Mouse (Mus musculus) neural tube, embryonic 11.5 days (tissue): ENCODE data around the gene Nfam1. TPM values are rescaled to one million over a fixed set of nuclear protein-coding genes. Genes with fewer than 3 reads are reported as not detected.
"Not testable (repeated sequence)": the region's sequence is repeated elsewhere in the genome, so short reads cannot be mapped to it uniquely, and the experiment has no call there.

ENCODE experiments used
- ATAC-seq: fragments of 200-750 bp; cut with Nextera tagmentation; 2 replicates; pipeline ENCODE4 v1.8.0; 2017; ENCODE audit warnings: moderate number of reproducible peaks, mild to moderate bottlenecking, moderate TSS enrichment, moderate library complexity; ENCODE audit not compliant: insufficient read depth, low FRiP score, low TSS enrichment
- DNase-seq: peaks from one replicate; pipeline ENCODE4 v3.0.0-alpha.2; 2015; ENCODE audit warnings: low spot score
- H3K27ac ChIP-seq: fragments of 300-500 bp; sonication (generic); 2 replicates; pipeline ENCODE4 v1.5.1; 2014; ENCODE audit warnings: low read depth, mild to moderate bottlenecking, low read length
- H3K27me3 ChIP-seq: fragments of 300-500 bp; sonication (generic); 2 replicates; pipeline ENCODE4 v1.6.1; 2014; ENCODE audit warnings: mild to moderate bottlenecking, low read length, mixed read lengths; ENCODE audit not compliant: control insufficient read depth, insufficient read depth
- H3K36me3 ChIP-seq: fragments of 300-500 bp; sonication (generic); 2 replicates; pipeline ENCODE4 v1.6.1; 2014; ENCODE audit warnings: mild to moderate bottlenecking, low read length, moderate library complexity, mixed read lengths; ENCODE audit not compliant: control insufficient read depth, insufficient read depth
- H3K4me1 ChIP-seq: fragments of 300-500 bp; sonication (generic); 2 replicates; pipeline ENCODE4 v1.6.1; 2014; ENCODE audit warnings: low read length, mixed read lengths; ENCODE audit not compliant: control insufficient read depth, insufficient read depth
- H3K4me2 ChIP-seq: fragments of 300-500 bp; sonication (generic); 2 replicates; pipeline ENCODE4 v1.6.1; 2014; ENCODE audit warnings: low read depth, mild to moderate bottlenecking, moderate library complexity
- H3K4me3 ChIP-seq: fragments of 300-500 bp; sonication (generic); 2 replicates; pipeline ENCODE4 v1.5.1; 2014; ENCODE audit warnings: low read depth, low read length
- H3K9ac ChIP-seq: fragments of 300-500 bp; sonication (generic); 2 replicates; pipeline ENCODE4 v1.6.1; 2014; ENCODE audit warnings: mild to moderate bottlenecking, low read length
- H3K9me3 ChIP-seq: fragments of 300-500 bp; sonication (generic); 2 replicates; pipeline ENCODE4 v1.6.1; 2016; ENCODE audit warnings: low read length; ENCODE audit not compliant: control insufficient read depth
- WGBS: fragments of 180-500 bp; shearing (Covaris S2); extraction: QIAGEN DNeasy Blood & Tissue Kit; methylation state at CpG from one replicate; pipeline ENCODE4 v1.1.7; 2014; 5-methylcytosine and 5-hydroxymethylcytosine counted together
- polyA plus RNA-seq: library from polyadenylated mRNA; unstranded; fragments of >200 nt; fragmentation: Nextera tagmentation; extraction: Ambion mirVana; gene quantifications from 2 replicates; pipeline ENCODE4 v1.2.1, GENCODE M21; 2014

Nfam1 gene
- polyA plus RNA-seq, 1 experiment from 2014 or later = 3.0 TPM

DNA sequence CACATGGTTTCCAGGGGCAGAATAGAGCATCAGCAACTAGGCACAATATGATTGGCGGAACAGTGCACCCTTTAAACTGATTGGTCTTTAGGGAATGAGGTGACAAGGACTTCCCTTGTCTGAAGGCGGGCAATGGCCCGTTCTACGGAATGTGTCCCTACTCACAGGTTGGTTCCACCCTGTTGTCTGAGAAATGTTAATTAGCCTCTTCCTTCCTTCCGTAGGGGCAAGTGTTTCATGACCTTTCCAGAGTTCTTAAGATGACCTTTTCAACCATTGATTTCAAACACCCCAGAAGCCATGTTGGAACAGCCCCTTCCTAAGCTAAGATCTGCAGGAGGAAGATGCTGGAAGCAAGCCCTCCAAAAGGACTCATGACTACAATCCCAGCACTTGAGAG is 12.5 kb upstream of the Nfam1 start:
- H3K36me3 ChIP-seq, H3K4me1 ChIP-seq, H3K27ac ChIP-seq, H3K4me2 ChIP-seq, H3K27me3 ChIP-seq, H3K4me3 ChIP-seq, H3K9me3 ChIP-seq, ATAC-seq, H3K9ac ChIP-seq, DNase-seq: not testable (repeated sequence)
- 89% methylated on average over 5 of the region's 5 CpGs for WGBS

DNA sequence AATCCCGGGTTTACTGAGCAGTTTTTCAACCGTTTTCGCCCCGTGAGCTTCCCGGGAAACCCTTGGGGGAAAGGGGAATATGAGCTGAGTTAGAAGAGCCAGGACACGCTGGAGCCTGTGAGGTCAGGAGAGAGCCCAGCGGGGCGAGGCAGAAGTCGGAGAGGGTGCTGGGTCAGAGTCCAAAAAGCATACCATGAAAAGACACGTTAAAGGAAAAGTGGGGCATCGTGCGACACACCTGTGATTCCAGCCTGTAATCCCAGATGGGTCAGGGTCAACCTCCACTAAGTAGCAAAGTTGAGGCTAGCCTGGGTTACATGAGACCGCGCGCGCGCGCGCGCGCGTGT is 10.2 kb upstream of the Nfam1 start:
- Histone ChIP-seq H3K4me3 (no peak overlapping the region), H3K9me3 (no peaks in the 10 kb centered on the region), H3K4me1 (peaks cover 6% of the 10 kb centered on the region), H3K27me3 (0 out of 2 replicates have a peak, but pooled peaks cover 2% of the 10 kb centered on the region), H3K9ac (no peak overlapping the region), H3K36me3 (no peaks in the 10 kb centered on the region), H3K4me2 (no peak overlapping the region), H3K27ac (no peak overlapping the region)
- WGBS = 71% methylated on average over 22 of the region's 22 CpGs
- DNase-seq (no peak), ATAC-seq (no peak)

DNA sequence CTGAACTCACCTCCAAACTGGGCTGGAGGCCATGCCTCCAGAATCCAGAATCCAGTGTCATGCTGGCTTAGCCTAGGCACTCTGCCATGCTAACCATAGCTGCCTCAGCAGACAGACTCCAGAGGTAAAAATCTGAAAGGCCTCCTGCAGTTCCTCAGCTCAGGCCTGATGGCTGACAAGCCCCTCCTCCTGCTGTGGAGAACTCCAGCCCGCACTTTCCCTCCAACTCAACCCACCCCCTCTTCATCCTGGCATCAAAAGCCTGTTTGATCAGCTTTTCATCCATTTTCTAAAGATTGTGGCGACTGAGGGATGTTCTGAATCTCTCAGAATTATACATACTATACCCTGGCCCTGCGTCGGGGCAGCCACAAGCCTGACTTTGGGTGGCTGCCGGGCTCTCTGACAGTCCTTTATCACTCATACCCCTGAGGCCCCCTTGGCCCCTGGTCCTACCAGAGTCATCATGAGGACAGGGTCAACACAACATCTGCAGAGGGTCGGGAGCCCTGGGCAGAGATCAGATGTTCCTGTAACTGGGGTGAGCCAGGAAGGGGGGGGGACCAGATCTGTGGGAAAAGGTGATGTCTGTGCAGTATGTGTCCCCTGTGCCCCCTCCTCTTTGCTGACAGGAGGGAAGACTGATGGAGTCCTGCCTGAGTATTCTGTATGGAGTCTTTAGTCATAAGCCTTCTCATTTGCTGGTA is 9.7 kb upstream of the Nfam1 start:
- Histone ChIP-seq H3K9ac (no peak overlapping the region), H3K27ac (no peak overlapping the region), H3K36me3 (no peaks in the 10 kb centered on the region), H3K4me3 (no peak overlapping the region), H3K4me2 (no peak overlapping the region), H3K4me1 (peaks cover 6% of the 10 kb centered on the region), H3K9me3 (no peaks in the 10 kb centered on the region), H3K27me3 (0 out of 2 replicates have a peak, but pooled peaks cover 2% of the 10 kb centered on the region)
- ATAC-seq (no peak), DNase-seq (peak; percentile 48)
- 10% methylated on average over 6 of the region's 6 CpGs for WGBS

DNA sequence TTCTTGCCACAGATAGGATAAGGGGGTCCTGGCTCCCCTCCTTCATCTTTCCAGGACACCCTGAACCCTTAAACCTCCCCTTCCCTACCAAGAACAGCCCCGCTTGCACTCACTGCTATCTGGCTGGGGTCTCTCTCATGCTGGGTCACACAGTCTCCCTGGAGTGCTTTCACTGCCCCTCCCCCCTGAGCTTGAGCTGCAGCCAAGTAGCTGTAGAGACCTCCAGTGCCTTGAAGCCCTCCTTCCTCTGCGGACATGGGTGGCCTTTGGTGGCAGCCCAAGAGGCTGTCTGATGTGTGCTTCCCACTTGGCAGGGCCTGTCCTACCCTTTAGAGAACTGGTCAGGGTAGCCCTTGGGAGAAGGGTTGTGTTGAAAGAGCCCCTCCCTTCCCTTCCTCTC is 7.0 kb upstream of the Nfam1 start:
- H3K4me1 ChIP-seq = peaks cover 6% of the 10 kb centered on the region
- ATAC-seq (no peak), DNase-seq (no peak)
- no peak overlapping the region for H3K27ac ChIP-seq
- H3K36me3 ChIP-seq = no peaks in the 10 kb centered on the region
- 50% methylated on average over 2 of the region's 2 CpGs for WGBS
- H3K9me3 ChIP-seq = no peaks in the 10 kb centered on the region
- H3K4me3 ChIP-seq = no peak overlapping the region
- no peak overlapping the region for H3K4me2 ChIP-seq
- 0 out of 2 replicates have a peak, but pooled peaks cover 2% of the 10 kb centered on the region for H3K27me3 ChIP-seq
- H3K9ac ChIP-seq = no peak overlapping the region

DNA sequence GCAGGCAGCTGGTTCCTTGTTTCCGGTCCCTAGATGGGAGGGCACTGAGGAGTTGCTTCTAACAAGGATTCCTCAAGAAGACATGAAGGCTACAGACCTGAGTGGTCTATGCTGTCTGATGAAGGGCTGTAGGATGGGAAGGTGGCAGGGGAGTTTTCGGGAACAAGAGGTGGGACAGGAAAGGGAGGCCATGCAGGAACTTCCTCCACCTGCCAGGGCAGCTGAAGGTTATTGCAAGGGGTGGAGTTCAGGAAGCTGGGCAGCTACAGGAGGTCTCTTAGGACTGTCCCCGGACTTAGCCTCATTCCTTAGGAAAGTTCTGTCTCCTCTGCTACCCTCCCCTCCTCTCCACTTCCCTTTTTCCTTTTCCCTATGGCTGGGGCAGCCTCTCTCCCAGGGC is 5.7 kb upstream of the Nfam1 start:
- ATAC-seq (no peak), DNase-seq (no peak)
- H3K4me3 ChIP-seq = no peak overlapping the region
- no peak overlapping the region for H3K4me2 ChIP-seq
- peaks cover 18% of the 10 kb centered on the region for H3K4me1 ChIP-seq
- 36% methylated on average over 3 of the region's 3 CpGs for WGBS
- no peaks in the 10 kb centered on the region for H3K36me3 ChIP-seq
- peaks cover 6% of the 10 kb centered on the region; the same call in 1 of the 2 replicates for H3K27me3 ChIP-seq
- no peak overlapping the region for H3K27ac ChIP-seq
- H3K9ac ChIP-seq = no peak overlapping the region
- H3K9me3 ChIP-seq = no peaks in the 10 kb centered on the region

DNA sequence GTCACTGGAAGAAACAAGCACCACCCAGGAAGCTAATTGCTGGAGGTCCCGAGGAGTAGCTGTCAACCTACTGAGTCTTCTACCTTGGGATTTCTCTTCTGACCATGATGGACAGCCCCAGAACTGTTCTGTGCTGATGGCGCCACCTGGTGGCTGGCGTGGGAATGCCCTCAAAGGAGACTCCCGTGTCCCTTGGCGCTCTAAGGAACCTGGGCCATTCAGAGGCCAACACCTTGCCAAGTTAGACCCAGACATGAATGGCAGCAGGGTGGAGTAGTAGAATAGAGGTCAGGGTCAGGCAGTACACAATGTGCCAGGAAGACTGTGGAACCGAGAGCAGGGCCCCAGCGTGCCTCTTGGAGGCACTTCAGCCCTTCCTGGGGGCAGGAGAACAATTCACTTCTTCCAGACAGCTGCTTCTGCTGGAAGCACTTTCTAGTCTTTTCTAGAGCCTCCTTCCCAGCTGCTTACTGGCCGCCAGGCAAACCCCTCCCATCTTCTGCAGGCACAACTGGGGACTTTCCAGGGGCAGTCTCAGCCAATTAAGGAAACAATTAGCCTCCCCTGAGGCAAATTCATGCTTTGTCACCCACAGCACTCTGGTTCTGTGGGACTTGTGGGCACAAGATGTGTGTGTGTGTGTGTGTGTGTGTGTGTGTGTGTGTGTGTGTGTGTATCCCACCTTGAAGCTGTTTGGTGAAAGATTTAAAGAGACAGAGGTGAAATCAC is 4.8 kb upstream of the Nfam1 start:
- Histone ChIP-seq H3K9ac (no peak overlapping the region), H3K4me3 (no peak overlapping the region), H3K4me1 (peaks cover 15% of the 10 kb centered on the region), H3K9me3 (no peaks in the 10 kb centered on the region), H3K27ac (no peak overlapping the region), H3K36me3 (no peaks in the 10 kb centered on the region), H3K4me2 (no peak overlapping the region), H3K27me3 (peaks cover 6% of the 10 kb centered on the region; the same call in 1 of the 2 replicates)
- DNase-seq (peak; percentile 90), ATAC-seq (peak; percentile 53; the same call in 1 of the 2 replicates)
- 4% methylated on average over 8 of the region's 8 CpGs for WGBS

DNA sequence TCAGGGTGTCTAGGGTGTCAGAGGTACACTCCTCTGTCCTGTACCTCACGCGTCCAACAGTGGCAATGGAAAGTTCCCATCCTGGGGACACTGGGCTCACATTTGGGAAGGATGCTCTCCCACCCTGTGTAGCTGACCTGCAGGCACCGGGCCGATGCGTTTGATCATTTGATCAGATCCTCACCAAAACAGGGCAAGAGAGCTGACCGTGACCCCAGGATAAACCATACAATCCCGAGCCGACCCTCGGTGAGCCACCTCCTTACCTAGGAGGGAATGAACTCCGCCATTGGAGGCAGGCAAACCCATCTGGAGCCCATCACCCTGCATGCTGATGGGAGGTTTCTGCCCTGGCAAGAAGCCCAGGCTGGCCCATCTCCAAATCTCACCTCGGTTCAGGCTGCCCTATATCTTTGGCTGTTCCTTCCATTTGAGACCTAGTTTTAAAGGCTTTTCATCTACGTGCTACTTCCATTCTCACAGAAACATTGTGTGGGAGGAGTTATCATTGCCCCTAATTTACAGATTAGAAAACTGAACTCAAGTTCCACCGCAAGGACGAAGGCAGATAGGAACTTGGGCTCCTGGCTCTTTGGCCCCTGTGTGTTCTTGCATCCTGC is 3.9 kb upstream of the Nfam1 start:
- peaks cover 6% of the 10 kb centered on the region; the same call in 1 of the 2 replicates for H3K27me3 ChIP-seq
- H3K9me3 ChIP-seq = no peaks in the 10 kb centered on the region
- no peak overlapping the region for H3K9ac ChIP-seq
- ATAC-seq (no peak), DNase-seq (no peak)
- WGBS = 92% methylated on average over 14 of the region's 14 CpGs
- H3K4me1 ChIP-seq = peaks cover 13% of the 10 kb centered on the region
- H3K27ac ChIP-seq = no peak overlapping the region
- no peaks in the 10 kb centered on the region for H3K36me3 ChIP-seq
- no peak overlapping the region for H3K4me2 ChIP-seq
- no peak overlapping the region for H3K4me3 ChIP-seq

DNA sequence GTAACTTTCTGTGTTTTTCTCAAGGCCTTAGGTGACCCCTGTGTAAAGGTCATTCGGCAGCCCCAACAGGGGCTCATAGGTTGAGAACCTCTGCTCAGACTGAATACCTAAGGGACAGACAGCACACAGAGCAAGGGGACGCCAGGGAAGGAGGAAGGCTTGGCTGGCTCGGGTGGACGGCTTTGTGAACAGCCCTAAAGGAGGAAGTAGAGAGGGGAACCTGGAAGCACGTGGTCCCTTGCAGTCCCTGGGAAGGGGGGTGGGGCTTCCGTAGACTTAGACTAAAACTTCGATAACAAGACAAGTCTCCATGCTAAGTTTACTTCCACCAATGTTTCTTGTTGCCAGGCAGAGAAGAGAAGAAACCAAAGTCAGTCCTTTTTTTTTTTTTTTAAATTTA is 3.0 kb upstream of the Nfam1 start:
- Histone ChIP-seq H3K27me3 (peaks cover 4% of the 10 kb centered on the region; the same call in 1 of the 2 replicates), H3K4me2 (no peak overlapping the region), H3K4me1 (peaks cover 13% of the 10 kb centered on the region), H3K9me3 (no peaks in the 10 kb centered on the region), H3K4me3 (no peak overlapping the region), H3K9ac (no peak overlapping the region), H3K27ac (no peak overlapping the region), H3K36me3 (no peaks in the 10 kb centered on the region)
- 73% methylated on average over 7 of the region's 7 CpGs for WGBS
- ATAC-seq (no peak), DNase-seq (no peak)
